Mouse (Mus musculus): ENCODE data around the gene Mpp4. TPM values are rescaled to one million over a fixed set of nuclear protein-coding genes. Genes with fewer than 3 reads are reported as not detected.

Mpp4 gene
- total and polyA plus RNA-seq, 2 experiments from 2014 or later = 0.45 to 2.8 TPM

GRCm38 (mm10) chr1:59182373-59182772, 19.2 kb upstream of the Mpp4 start:
- no peaks in the 10 kb centered on the region for H3K4me1 ChIP-seq (ENCODE audit: insufficient read depth, low read length)
- H3K9ac ChIP-seq (replicated peaks; ENCODE audit: low read length) = no peak overlapping the region
- no peaks in the 10 kb centered on the region for H3K27me3 ChIP-seq (ENCODE audit: insufficient read depth, low read length)
- no peak overlapping the region for H3K4me2 ChIP-seq (ENCODE audit: low read depth, low read length)
- H3K4me3 ChIP-seq (ENCODE audit: low read length) = no peak overlapping the region
- no peaks in the 10 kb centered on the region for H3K9me3 ChIP-seq (ENCODE audit: low read length)
- TF ChIP-seq CTCF (IDR thresholded peaks at IDR 0.05; ENCODE audit: low read depth) = no peak
- no peak overlapping the region for H3K27ac ChIP-seq
- peaks cover 60% of the 10 kb centered on the region for H3K36me3 ChIP-seq (ENCODE audit: insufficient read depth, low read length)
- no peak for ATAC-seq
- DNase-seq (ENCODE audit: low spot score) = no peak
- WGBS = 92% methylated on average over 2 of the region's 2 CpGs

DNA sequence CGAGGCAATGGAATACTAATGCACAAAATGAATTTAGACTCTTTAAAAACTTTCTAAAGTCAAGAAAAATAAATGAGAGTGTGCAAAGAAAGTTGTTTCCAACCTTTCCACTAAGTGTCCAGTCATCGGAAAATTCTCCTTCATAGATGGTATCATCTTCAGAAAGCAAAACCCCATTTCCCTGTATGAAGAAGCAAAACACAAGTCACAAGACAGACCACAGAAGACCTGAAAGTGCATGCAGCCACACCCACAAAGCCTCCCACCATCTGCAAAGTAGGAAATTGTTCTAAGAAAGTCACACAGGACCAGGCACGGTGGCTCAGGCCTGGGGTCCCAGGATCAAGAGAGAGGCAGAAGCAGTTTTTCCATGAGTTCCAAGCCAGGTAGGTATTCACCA, 16.8 kb upstream of the Mpp4 start:
- Histone ChIP-seq H3K4me1 (ENCODE audit: insufficient read depth, low read length) (no peaks in the 10 kb centered on the region), H3K36me3 (ENCODE audit: insufficient read depth, low read length) (peaks cover 51% of the 10 kb centered on the region), H3K4me3 (ENCODE audit: low read length) (no peak overlapping the region), H3K27me3 (ENCODE audit: insufficient read depth, low read length) (no peaks in the 10 kb centered on the region), H3K4me2 (ENCODE audit: low read depth, low read length) (no peak overlapping the region), H3K9ac (replicated peaks; ENCODE audit: low read length) (no peak overlapping the region), H3K27ac (no peak overlapping the region), H3K9me3 (ENCODE audit: low read length) (no peaks in the 10 kb centered on the region)
- ATAC-seq = no peak
- TF ChIP-seq CTCF (IDR thresholded peaks at IDR 0.05; ENCODE audit: low read depth) = no peak
- DNase-seq (ENCODE audit: low spot score) = no peak
- WGBS = 97% methylated on average over 3 of the region's 3 CpGs

DNA sequence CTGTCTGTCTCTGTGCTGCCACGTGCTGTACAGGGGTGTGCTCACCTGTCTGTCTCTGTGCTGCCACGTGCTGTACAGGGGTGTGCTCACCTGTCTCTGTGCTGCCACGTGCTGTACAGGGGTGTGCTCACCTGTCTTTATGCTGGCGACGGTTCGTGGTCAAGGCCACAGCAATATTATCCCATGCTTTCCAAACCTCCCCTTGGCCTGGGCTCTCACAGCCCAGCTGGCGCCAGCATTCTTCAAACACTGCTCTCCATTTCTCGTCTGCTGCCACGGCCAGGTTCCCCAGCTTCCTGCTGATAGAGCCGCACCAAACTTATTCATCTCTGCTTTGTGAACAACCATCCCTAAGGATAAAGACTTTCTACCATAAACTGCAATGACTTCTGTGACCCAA, 15.2 kb upstream of the Mpp4 start:
- no peak for TF ChIP-seq CTCF (IDR thresholded peaks at IDR 0.05; ENCODE audit: low read depth)
- no peaks in the 10 kb centered on the region for H3K27me3 ChIP-seq (ENCODE audit: insufficient read depth, low read length)
- no peak for DNase-seq (ENCODE audit: low spot score)
- H3K9me3 ChIP-seq (ENCODE audit: low read length) = no peaks in the 10 kb centered on the region
- ATAC-seq = no peak
- 91% methylated on average over 10 of the region's 10 CpGs for WGBS
- no peak overlapping the region for H3K4me2 ChIP-seq (ENCODE audit: low read depth, low read length)
- H3K36me3 ChIP-seq (ENCODE audit: insufficient read depth, low read length) = peaks cover 45% of the 10 kb centered on the region
- H3K4me1 ChIP-seq (ENCODE audit: insufficient read depth, low read length) = no peaks in the 10 kb centered on the region
- no peak overlapping the region for H3K27ac ChIP-seq
- no peak overlapping the region for H3K4me3 ChIP-seq (ENCODE audit: low read length)
- H3K9ac ChIP-seq (replicated peaks; ENCODE audit: low read length) = no peak overlapping the region

- no peak overlapping the region for H3K4me3 ChIP-seq (ENCODE audit: low read length)
- no peak overlapping the region for H3K4me2 ChIP-seq (ENCODE audit: low read depth, low read length)
- H3K27me3 ChIP-seq (ENCODE audit: insufficient read depth, low read length) = no peaks in the 10 kb centered on the region
- no peak overlapping the region for H3K9ac ChIP-seq (replicated peaks; ENCODE audit: low read length)
- ATAC-seq (no peak), DNase-seq (ENCODE audit: low spot score) (no peak)
- no peak for TF ChIP-seq CTCF (IDR thresholded peaks at IDR 0.05; ENCODE audit: low read depth)
- no peak overlapping the region for H3K27ac ChIP-seq
- WGBS = 81% methylated on average over 10 of the region's 10 CpGs
- H3K9me3 ChIP-seq (ENCODE audit: low read length) = no peaks in the 10 kb centered on the region
- peaks cover 39% of the 10 kb centered on the region for H3K36me3 ChIP-seq (ENCODE audit: insufficient read depth, low read length)
- H3K4me1 ChIP-seq (ENCODE audit: insufficient read depth, low read length) = no peaks in the 10 kb centered on the region
Measured at GRCm38 (mm10) chr1:59174514-59175373, 11.6 kb upstream of the Mpp4 start.

- H3K4me1 ChIP-seq (ENCODE audit: insufficient read depth, low read length) = no peaks in the 10 kb centered on the region
- no peak overlapping the region for H3K4me3 ChIP-seq (ENCODE audit: low read length)
- WGBS = 92% methylated on average over 5 of the region's 5 CpGs
- DNase-seq (ENCODE audit: low spot score) = no peak
- H3K9ac ChIP-seq (replicated peaks; ENCODE audit: low read length) = no peak overlapping the region
- ATAC-seq = no peak
- H3K36me3 ChIP-seq (ENCODE audit: insufficient read depth, low read length) = peaks cover 31% of the 10 kb centered on the region
- H3K27me3 ChIP-seq (ENCODE audit: insufficient read depth, low read length) = no peaks in the 10 kb centered on the region
- H3K9me3 ChIP-seq (ENCODE audit: low read length) = no peaks in the 10 kb centered on the region
- no peak overlapping the region for H3K4me2 ChIP-seq (ENCODE audit: low read depth, low read length)
- no peak for TF ChIP-seq CTCF (IDR thresholded peaks at IDR 0.05; ENCODE audit: low read depth)
- H3K27ac ChIP-seq = no peak overlapping the region
Measured at GRCm38 (mm10) chr1:59173023-59173422, 9.8 kb upstream of the Mpp4 start.

GRCm38 (mm10) chr1:59171875-59172274, 8.7 kb upstream of the Mpp4 start:
- no peak overlapping the region for H3K4me2 ChIP-seq (ENCODE audit: low read depth, low read length)
- no peak for TF ChIP-seq CTCF (IDR thresholded peaks at IDR 0.05; ENCODE audit: low read depth)
- no peak overlapping the region for H3K27ac ChIP-seq
- no peaks in the 10 kb centered on the region for H3K4me1 ChIP-seq (ENCODE audit: insufficient read depth, low read length)
- ATAC-seq (no peak), DNase-seq (ENCODE audit: low spot score) (no peak)
- no peaks in the 10 kb centered on the region for H3K9me3 ChIP-seq (ENCODE audit: low read length)
- no peak overlapping the region for H3K9ac ChIP-seq (replicated peaks; ENCODE audit: low read length)
- peaks cover 37% of the 10 kb centered on the region for H3K36me3 ChIP-seq (ENCODE audit: insufficient read depth, low read length)
- no peaks in the 10 kb centered on the region for H3K27me3 ChIP-seq (ENCODE audit: insufficient read depth, low read length)
- H3K4me3 ChIP-seq (ENCODE audit: low read length) = no peak overlapping the region
- WGBS = 87% methylated on average over 5 of the region's 5 CpGs

- H3K4me2 ChIP-seq (ENCODE audit: low read depth, low read length) = no peak overlapping the region
- H3K4me1 ChIP-seq (ENCODE audit: insufficient read depth, low read length) = no peaks in the 10 kb centered on the region
- TF ChIP-seq CTCF (IDR thresholded peaks at IDR 0.05; ENCODE audit: low read depth) = no peak
- ATAC-seq = no peak
- no peaks in the 10 kb centered on the region for H3K27me3 ChIP-seq (ENCODE audit: insufficient read depth, low read length)
- peaks cover 44% of the 10 kb centered on the region for H3K36me3 ChIP-seq (ENCODE audit: insufficient read depth, low read length)
- no peak overlapping the region for H3K9ac ChIP-seq (replicated peaks; ENCODE audit: low read length)
- WGBS = 81% methylated on average over 8 of the region's 8 CpGs
- no peak overlapping the region for H3K27ac ChIP-seq
- no peak overlapping the region for H3K4me3 ChIP-seq (ENCODE audit: low read length)
- no peak for DNase-seq (ENCODE audit: low spot score)
- no peaks in the 10 kb centered on the region for H3K9me3 ChIP-seq (ENCODE audit: low read length)
Measured at GRCm38 (mm10) chr1:59170290-59170689, 7.1 kb upstream of the Mpp4 start.

Measured in hindbrain, postnatal 0 days (tissue).